Mouse (Mus musculus) G1E (cell line): ENCODE data around the gene Pclo.

Source experiments
- CTCF ChIP-seq: IDR thresholded peaks from 2 replicates; pipeline ENCODE4 v1.5.1; 2012; ENCODE audit warnings: low read depth, low read length, inconsistent platforms, mixed read lengths
- GATA1 ChIP-seq: IDR thresholded peaks from 2 replicates; pipeline ENCODE4 v1.6.1; 2012; ENCODE audit warnings: borderline replicate concordance, low read length, inconsistent platforms, mixed read lengths

DNA sequence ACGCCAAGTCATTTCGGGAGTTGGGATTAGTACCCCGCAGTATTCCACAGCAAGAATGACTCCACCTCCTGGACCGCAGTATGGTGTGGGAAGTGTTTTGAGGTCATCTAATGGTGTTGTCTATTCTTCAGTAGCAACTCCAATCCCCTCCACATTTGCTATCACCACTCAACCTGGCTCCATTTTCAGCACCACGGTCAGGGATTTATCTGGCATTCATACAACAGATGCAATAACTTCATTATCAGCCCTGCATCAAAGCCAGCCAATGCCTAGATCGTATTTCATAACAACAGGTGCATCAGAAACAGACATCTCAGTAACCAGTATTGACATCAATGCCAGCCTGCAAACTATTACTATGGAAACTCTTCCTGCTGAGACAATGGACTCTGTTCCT lies 165.7 kb downstream of the Pclo start:
- no peak for TF ChIP-seq CTCF
- no peak for TF ChIP-seq GATA1
